ENCODE assay signal across 30 mouse cellular contexts in the genomic region with DNA sequence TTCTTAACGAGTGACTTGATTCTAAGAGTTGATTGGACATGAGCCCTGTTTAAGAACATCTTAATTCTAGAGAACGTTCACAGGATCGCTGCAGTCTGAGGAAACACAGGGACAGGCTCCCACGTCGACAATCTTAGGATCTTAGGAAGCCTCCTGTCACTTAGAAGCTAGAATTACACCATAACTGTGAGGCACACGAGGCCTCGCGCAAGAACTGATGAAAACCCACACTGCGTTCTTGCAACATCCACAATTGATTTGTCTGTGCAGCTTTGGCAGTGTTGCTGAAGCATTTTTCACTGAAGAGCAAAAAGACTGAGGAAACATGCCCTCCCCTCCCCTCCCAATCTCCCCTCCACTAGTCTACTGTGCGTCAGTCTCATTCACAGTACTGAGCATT.
DNase-seq lines count a peak whose midpoint lies in the region; ATAC-seq and TF ChIP-seq lines count a peak whose summit lies in the region.
"Had no signal": no experiment of that assay in that cellular context is flagged by ENCODE, and none has a peak within 500 bp of the region (broad histone marks: within the 10 kb centered on the region; RNA-seq: fewer than 3 reads in every experiment).

No protein-coding gene starts in this region.

- peaks cover 5% of the 10 kb centered on the region for H3K4me1 ChIP-seq in embryonic facial prominence, embryonic 14.5 days (ENCODE audit: control insufficient read depth, insufficient read depth, low read length)
- 0 out of 2 replicates have a peak, but pooled peaks cover 4% of the 10 kb centered on the region for H3K4me1 ChIP-seq in embryonic facial prominence, embryonic 10.5 days
- H3K4me1 ChIP-seq in liver, adult 2 months (ENCODE audit: control insufficient read depth, insufficient read depth, low read length) = no peaks in the 10 kb centered on the region
- H3K4me1 ChIP-seq in midbrain, postnatal 0 days (ENCODE audit: insufficient read depth, low read length) = no peaks in the 10 kb centered on the region
- H3K4me1 ChIP-seq: heart, embryonic 15.5 days; kidney, embryonic 15.5 days; neural tube, embryonic 15.5 days had no signal

- 60% methylated on average over 10 of the region's 10 CpGs for WGBS in embryonic facial prominence, embryonic 14.5 days
- 74% methylated on average over 10 of the region's 10 CpGs for WGBS in embryonic facial prominence, embryonic 10.5 days
- 49% methylated on average over 10 of the region's 10 CpGs for WGBS in liver, adult 2 months
- WGBS in midbrain, postnatal 0 days = 57% methylated on average over 10 of the region's 10 CpGs

- no peak for ATAC-seq in embryonic facial prominence, embryonic 14.5 days (ENCODE audit: low read depth)
- ATAC-seq in megakaryocyte progenitor cell, adult 5-6 weeks (replicated peaks; ENCODE audit: poor library complexity) = peak; percentile 73
- ATAC-seq in midbrain, postnatal 0 days (ENCODE audit: low FRiP score) = no peak
- ATAC-seq: activated CD4-positive, CD25-positive, alpha-beta regulatory T cell, adult 4 months; forebrain, embryonic 13.5 days; hindbrain, embryonic 16.5 days had no signal

- H3K27me3 ChIP-seq in embryonic facial prominence, embryonic 14.5 days (replicated peaks; ENCODE audit: control insufficient read depth, insufficient read depth, low read length) = no peaks in the 10 kb centered on the region
- H3K27me3 ChIP-seq in embryonic facial prominence, embryonic 10.5 days (replicated peaks; ENCODE audit: low read depth, poor library complexity, severe bottlenecking) = no peaks in the 10 kb centered on the region
- no peaks in the 10 kb centered on the region for H3K27me3 ChIP-seq in liver, adult 2 months (ENCODE audit: control insufficient read depth, insufficient read depth, low read length)
- H3K27me3 ChIP-seq in midbrain, postnatal 0 days (ENCODE audit: insufficient read depth, low read length) = no peaks in the 10 kb centered on the region
- H3K27me3 ChIP-seq: embryonic facial prominence, embryonic 15.5 days; forebrain, embryonic 13.5 days; heart, embryonic 15.5 days; kidney, embryonic 15.5 days; limb, embryonic 15.5 days; neural tube, embryonic 15.5 days had no signal

- no peaks in the 10 kb centered on the region for H3K9me3 ChIP-seq in embryonic facial prominence, embryonic 14.5 days (ENCODE audit: control insufficient read depth, low read length)
- 0 out of 2 replicates have a peak, but pooled peaks cover 2% of the 10 kb centered on the region for H3K9me3 ChIP-seq in embryonic facial prominence, embryonic 10.5 days
- H3K9me3 ChIP-seq in midbrain, postnatal 0 days (ENCODE audit: low read length) = no peaks in the 10 kb centered on the region
- H3K9me3 ChIP-seq: embryonic facial prominence, embryonic 15.5 days; forebrain, embryonic 13.5 days; heart, embryonic 10.5 days; heart, embryonic 15.5 days; kidney, embryonic 15.5 days; limb, embryonic 15.5 days; neural tube, embryonic 15.5 days had no signal

- no peak for TF ChIP-seq POLR2A in liver, adult 2 months (IDR thresholded peaks at IDR 0.05; ENCODE audit: extremely low read depth, insufficient read depth, low read length)

- no peaks in the 10 kb centered on the region for H3K36me3 ChIP-seq in embryonic facial prominence, embryonic 14.5 days (ENCODE audit: control insufficient read depth, insufficient read depth, low read length)
- H3K36me3 ChIP-seq in embryonic facial prominence, embryonic 10.5 days (replicated peaks) = peaks cover 5% of the 10 kb centered on the region
- H3K36me3 ChIP-seq in liver, adult 2 months (ENCODE audit: control insufficient read depth, insufficient read depth, low read length) = peaks cover 1% of the 10 kb centered on the region; the same call in 1 of the 2 replicates
- H3K36me3 ChIP-seq in midbrain, postnatal 0 days (ENCODE audit: insufficient read depth, low read length) = no peaks in the 10 kb centered on the region
- H3K36me3 ChIP-seq: embryonic facial prominence, embryonic 15.5 days; heart, embryonic 10.5 days; heart, embryonic 15.5 days; kidney, embryonic 15.5 days; limb, embryonic 15.5 days; neural tube, embryonic 15.5 days had no signal

- H3K27ac ChIP-seq in embryonic facial prominence, embryonic 14.5 days (replicated peaks; ENCODE audit: low read depth, low read length) = no peak overlapping the region
- H3K27ac ChIP-seq in embryonic facial prominence, embryonic 10.5 days (replicated peaks) = no peak overlapping the region
- H3K27ac ChIP-seq in liver, adult 2 months (replicated peaks; ENCODE audit: insufficient read depth, low read depth, low read length) = no peak overlapping the region
- H3K27ac ChIP-seq in midbrain, postnatal 0 days (ENCODE audit: low read depth, low read length) = no peak overlapping the region
- H3K27ac ChIP-seq: embryonic facial prominence, embryonic 15.5 days; forebrain, embryonic 13.5 days; gastrocnemius, adult 2 months; heart, embryonic 10.5 days; heart, embryonic 15.5 days; kidney, embryonic 15.5 days; layer of hippocampus, adult 2 months; limb, embryonic 15.5 days; neural tube, embryonic 15.5 days had no signal

- H3K9ac ChIP-seq in embryonic facial prominence, embryonic 14.5 days (ENCODE audit: low read depth, low read length) = no peak overlapping the region
- H3K9ac ChIP-seq in liver, adult 2 months (ENCODE audit: low read depth, low read length) = no peak overlapping the region
- no peak overlapping the region for H3K9ac ChIP-seq in midbrain, postnatal 0 days (replicated peaks; ENCODE audit: low read length, poor library complexity, severe bottlenecking)
- H3K9ac ChIP-seq: embryonic facial prominence, embryonic 15.5 days; forebrain, embryonic 13.5 days; heart, embryonic 15.5 days; kidney, embryonic 15.5 days; limb, embryonic 15.5 days; neural tube, embryonic 15.5 days had no signal

- H3K4me3 ChIP-seq in embryonic facial prominence, embryonic 14.5 days (ENCODE audit: low read depth, low read length) = no peak overlapping the region
- H3K4me3 ChIP-seq in embryonic facial prominence, embryonic 10.5 days = no peak overlapping the region
- no peak overlapping the region for H3K4me3 ChIP-seq in liver, adult 2 months (ENCODE audit: insufficient read depth, low read depth, low read length)
- no peak overlapping the region for H3K4me3 ChIP-seq in midbrain, postnatal 0 days (ENCODE audit: low read depth, low read length)
- H3K4me3 ChIP-seq: embryonic facial prominence, embryonic 15.5 days; forebrain, embryonic 13.5 days; gastrocnemius, adult 2 months; heart, embryonic 10.5 days; heart, embryonic 15.5 days; kidney, embryonic 15.5 days; layer of hippocampus, adult 2 months; limb, embryonic 15.5 days; neural tube, embryonic 15.5 days had no signal

- TF ChIP-seq CTCF in liver, adult 2 months (IDR thresholded peaks at IDR 0.05; ENCODE audit: low read depth, low read length) = no peak
- no peak for TF ChIP-seq CTCF in midbrain, postnatal 0 days (IDR thresholded peaks at IDR 0.05)

- no peak overlapping the region for H3K4me2 ChIP-seq in embryonic facial prominence, embryonic 14.5 days (ENCODE audit: low read depth, low read length)
- H3K4me2 ChIP-seq in midbrain, postnatal 0 days (ENCODE audit: low read depth, low read length, poor library complexity, severe bottlenecking) = no peak overlapping the region
- H3K4me2 ChIP-seq: embryonic facial prominence, embryonic 15.5 days; forebrain, embryonic 13.5 days; heart, embryonic 15.5 days; kidney, embryonic 15.5 days; limb, embryonic 15.5 days; neural tube, embryonic 15.5 days had no signal

- H3K79me2 ChIP-seq in liver, adult 2 months (ENCODE audit: control insufficient read depth, insufficient read depth, low read length) = no peaks in the 10 kb centered on the region; the same call in 1 of the 2 replicates

- peak; percentile 31 for DNase-seq in embryonic facial prominence, embryonic 14.5 days (ENCODE audit: low spot score)
- no peak for DNase-seq in embryonic facial prominence, embryonic 10.5 days (ENCODE audit: low spot score)
- peak; percentile 72 for DNase-seq in liver, adult 2 months (ENCODE audit: extremely low read depth, low read depth, low spot score)
- no peak for DNase-seq in liver
- DNase-seq in brain, adult 2 months (ENCODE audit: low read depth, low spot score) = peak; percentile 53
- DNase-seq in midbrain, postnatal 0 days (ENCODE audit: low spot score) = no peak
- DNase-seq: B cell, adult 2 months; cerebellum, adult 11 months; cerebellum, postnatal 10 days; gastrocnemius, adult 2 months; kidney, adult 18-20 months; kidney, postnatal 25 days; left cerebral cortex, postnatal 4 days; lung, postnatal 4 days; midbrain, embryonic 14.5 days; retina, postnatal 1 day; spleen, adult 18-20 months; thymus, adult 18-20 months; thymus, postnatal 25 days had no signal

Comparison
In these comparisons a context has a peak if more than half of its experiments do, and no peak if none do; other contexts are left out.
1. DNase-seq: peak in embryonic facial prominence, embryonic 14.5 days (single experiment), liver, adult 2 months (single experiment) and brain, adult 2 months (single experiment); none in embryonic facial prominence, embryonic 10.5 days (single experiment), liver (single experiment) and midbrain, postnatal 0 days (single experiment).